Mouse (Mus musculus): Measurements from ENCODE around the gene Serinc3. TPM values are rescaled to one million over a fixed set of nuclear protein-coding genes. Genes with fewer than 3 reads are reported as not detected.
"Not testable (repeated sequence)": the region's sequence is repeated elsewhere in the genome, so short reads cannot be mapped to it uniquely, and the experiment has no call there.

Serinc3 gene
- 162 and 179 TPM in 2 replicates for polyA plus RNA-seq (2012; rRNA removed)

DNA sequence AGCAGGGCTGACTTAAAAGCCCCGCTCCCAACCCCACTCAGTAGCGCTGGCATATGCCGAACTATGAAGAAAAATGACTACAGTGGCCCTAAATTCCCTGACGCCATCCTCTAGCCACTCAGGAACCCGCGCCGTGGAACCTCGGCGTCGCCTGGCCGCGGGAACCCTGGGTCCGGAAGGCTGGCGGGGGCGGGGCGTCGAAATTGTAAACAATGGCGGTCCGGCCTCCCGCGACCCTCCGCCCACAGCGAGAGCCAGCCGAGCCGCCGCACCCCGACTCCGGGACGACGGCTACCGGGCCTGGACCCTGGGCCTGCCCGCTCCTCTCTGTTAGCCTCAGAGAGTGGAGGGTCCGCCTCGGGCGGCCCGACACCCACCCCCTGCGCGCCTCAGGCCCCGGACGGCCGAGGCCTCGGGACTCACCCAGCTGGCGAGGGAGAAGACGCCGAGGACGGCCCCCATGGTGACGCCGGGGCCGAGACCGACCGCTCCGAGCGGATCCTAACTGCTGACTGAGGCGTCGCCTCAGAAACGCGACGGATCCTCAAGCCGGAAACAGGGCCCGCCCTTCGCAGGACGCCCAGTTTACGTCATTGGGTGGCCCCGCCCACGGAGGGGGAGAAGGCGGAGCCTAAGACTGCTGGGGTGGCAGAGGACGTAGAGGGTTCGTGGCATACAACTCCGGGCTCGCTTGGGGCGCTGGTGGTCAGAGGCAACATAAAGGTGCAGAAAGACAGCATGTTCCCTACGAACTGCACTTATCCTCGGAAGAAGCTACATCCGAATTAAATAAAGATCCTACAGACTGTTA lies at the start of gene Serinc3:
Gene Serinc3 (minus strand): TSS at position 557 of the 811 bp plus-strand sequence.
- WGBS: under 1% methylated on average over 74 of the region's 74 CpGs
- TF ChIP-seq CTCF (IDR thresholded peaks at IDR 0.05; ENCODE audit: borderline replicate concordance, insufficient read depth, low read depth, low read length) (peak; percentile 64), POLR2A (IDR thresholded peaks at IDR 0.05; ENCODE audit: borderline replicate concordance, insufficient read depth, low read length) (peak; percentile 98)
- H3K4me1 ChIP-seq (ENCODE audit: control insufficient read depth, insufficient read depth, low read length): peaks cover 2% of the 10 kb centered on the region
- DNase-seq: peak; percentile 98 to 99
- H3K27me3 ChIP-seq (ENCODE audit: control insufficient read depth, insufficient read depth, low read length): no peaks in the 10 kb centered on the region
- H3K27ac ChIP-seq (ENCODE audit: insufficient read depth, low read length): peak within 1 kb of the TSS; percentile 93
- peak within 1 kb of the TSS; percentile 90 for H3K4me3 ChIP-seq (replicated peaks; ENCODE audit: insufficient read depth, low read depth, low read length)

DNA sequence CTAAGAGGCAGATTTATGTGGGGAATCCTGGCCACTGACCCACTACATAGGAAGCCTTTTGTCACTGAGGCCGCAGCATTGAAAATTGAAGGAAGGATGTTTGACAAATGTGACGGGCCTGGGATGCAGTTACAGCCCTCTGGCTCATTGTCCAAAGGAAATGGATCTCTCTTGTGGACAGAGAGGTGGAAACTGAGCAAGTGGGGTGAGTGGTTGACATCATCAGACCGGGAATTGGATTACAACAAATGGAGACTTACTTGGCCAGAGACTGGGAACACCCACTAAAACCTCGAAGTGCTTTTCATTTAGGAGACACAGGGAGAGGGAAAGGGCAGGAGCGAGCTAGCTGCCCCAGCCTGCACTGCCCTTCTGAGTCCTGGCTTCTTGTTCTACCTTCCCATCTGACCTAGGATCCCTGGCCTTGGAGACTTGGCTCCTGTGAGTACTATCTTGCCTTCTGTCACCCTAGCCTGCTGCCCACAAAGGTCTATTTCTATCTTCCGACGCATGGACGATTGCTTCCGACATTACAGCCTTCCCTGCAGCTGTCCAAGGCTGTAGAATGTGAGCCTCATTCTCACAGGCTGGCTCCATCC lies 48.9 kb upstream of the Serinc3 start:
- peak; percentile 43 to 59 for DNase-seq
- Histone ChIP-seq H3K27ac (ENCODE audit: insufficient read depth, low read length) (peak overlapping the region; percentile 85), H3K27me3 (ENCODE audit: control insufficient read depth, insufficient read depth, low read length) (no peaks in the 10 kb centered on the region), H3K4me3 (replicated peaks; ENCODE audit: insufficient read depth, low read depth, low read length) (no peak overlapping the region), H3K4me1 (ENCODE audit: control insufficient read depth, insufficient read depth, low read length) (peaks cover 33% of the 10 kb centered on the region)
- TF ChIP-seq POLR2A (IDR thresholded peaks at IDR 0.05; ENCODE audit: borderline replicate concordance, insufficient read depth, low read length) (no peak), CTCF (IDR thresholded peaks at IDR 0.05; ENCODE audit: borderline replicate concordance, insufficient read depth, low read depth, low read length) (no peak)
- 19% methylated on average over 9 of the region's 9 CpGs for WGBS

DNA sequence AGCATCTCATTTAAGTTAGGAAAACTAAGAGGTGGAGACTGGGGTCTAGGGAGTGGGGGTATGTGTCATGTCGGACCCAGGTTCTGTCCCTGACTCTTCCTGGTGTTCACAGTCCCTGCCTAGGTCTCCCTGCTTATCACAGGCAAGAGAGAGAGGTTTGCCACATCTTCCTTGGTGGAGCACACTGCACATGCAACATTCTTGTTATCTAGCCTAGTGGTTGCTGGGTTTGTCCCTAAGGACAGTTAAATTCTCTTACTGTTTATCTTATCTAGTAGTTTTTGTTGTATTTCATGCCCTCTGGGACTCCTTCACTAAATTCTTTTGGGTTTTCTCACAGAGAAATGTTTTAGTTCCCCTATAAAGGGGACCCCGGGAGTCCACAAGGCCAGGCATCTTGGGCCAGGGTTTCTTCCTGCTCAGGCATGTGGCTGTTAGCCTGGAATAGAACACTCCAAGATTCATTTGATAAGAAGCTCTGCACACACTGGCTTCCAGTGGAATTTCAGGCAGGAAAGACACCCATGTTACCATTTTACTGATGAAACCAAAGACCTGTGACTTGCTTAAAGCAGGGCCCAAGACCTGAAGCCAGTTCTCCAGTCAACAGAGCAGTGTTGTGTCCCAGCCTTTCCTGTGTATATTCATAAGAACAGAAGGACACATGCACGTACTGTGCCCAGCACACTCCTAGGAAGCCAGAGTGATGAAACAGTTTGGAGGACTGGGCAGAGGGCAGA lies 48.1 kb upstream of the Serinc3 start:
- H3K4me3 ChIP-seq (replicated peaks; ENCODE audit: insufficient read depth, low read depth, low read length): no peak overlapping the region
- peak overlapping the region; percentile 85 for H3K27ac ChIP-seq (ENCODE audit: insufficient read depth, low read length)
- 69% methylated on average over 3 of the region's 3 CpGs for WGBS
- DNase-seq: no peak
- TF ChIP-seq POLR2A (IDR thresholded peaks at IDR 0.05; ENCODE audit: borderline replicate concordance, insufficient read depth, low read length): no peak
- TF ChIP-seq CTCF (IDR thresholded peaks at IDR 0.05; ENCODE audit: borderline replicate concordance, insufficient read depth, low read depth, low read length): no peak
- peaks cover 32% of the 10 kb centered on the region for H3K4me1 ChIP-seq (ENCODE audit: control insufficient read depth, insufficient read depth, low read length)
- H3K27me3 ChIP-seq (ENCODE audit: control insufficient read depth, insufficient read depth, low read length): no peaks in the 10 kb centered on the region

DNA sequence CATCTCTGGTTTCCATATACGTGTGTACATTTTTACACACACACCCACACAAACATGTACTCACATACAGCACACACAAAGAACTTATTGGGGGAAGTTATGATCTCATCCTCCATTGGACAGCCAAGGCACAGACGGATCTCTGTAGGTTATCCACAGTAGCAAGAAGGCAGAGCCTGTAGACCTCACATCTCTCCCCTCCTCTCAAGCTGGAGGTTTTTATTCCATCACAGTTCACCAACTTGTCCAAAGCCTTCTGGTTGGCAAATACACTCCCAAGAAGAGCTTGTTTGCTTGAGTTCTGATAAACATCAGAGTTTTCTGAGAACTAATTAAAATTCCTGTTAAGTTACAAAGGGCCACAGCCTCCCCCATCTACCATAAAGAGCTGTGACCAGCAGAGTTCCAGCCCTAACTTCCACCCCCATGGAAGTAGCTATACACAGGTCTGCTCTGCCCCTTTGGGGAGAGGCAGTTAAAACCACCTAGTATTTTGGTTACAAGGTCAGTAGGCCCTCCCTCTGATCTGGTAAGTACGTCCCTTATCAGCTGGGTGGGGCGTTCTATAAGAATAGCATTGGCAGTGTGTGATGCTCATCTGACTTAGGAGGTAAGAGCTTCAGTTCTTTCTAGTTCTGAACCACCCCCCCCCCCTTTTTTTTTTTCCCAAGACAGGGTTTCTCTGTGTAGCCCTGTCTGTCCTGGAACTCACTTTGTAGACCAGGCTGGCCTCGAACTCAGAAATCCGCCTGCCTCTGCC lies 47.1 kb upstream of the Serinc3 start:
- H3K27me3 ChIP-seq (ENCODE audit: control insufficient read depth, insufficient read depth, low read length): no peaks in the 10 kb centered on the region
- H3K4me1 ChIP-seq (ENCODE audit: control insufficient read depth, insufficient read depth, low read length): peaks cover 35% of the 10 kb centered on the region
- no peak for DNase-seq
- WGBS: 89% methylated on average over 6 of the region's 6 CpGs
- no peak overlapping the region for H3K4me3 ChIP-seq (replicated peaks; ENCODE audit: insufficient read depth, low read depth, low read length)
- no peak overlapping the region for H3K27ac ChIP-seq (ENCODE audit: insufficient read depth, low read length)
- TF ChIP-seq POLR2A (IDR thresholded peaks at IDR 0.05; ENCODE audit: borderline replicate concordance, insufficient read depth, low read length) (no peak), CTCF (IDR thresholded peaks at IDR 0.05; ENCODE audit: borderline replicate concordance, insufficient read depth, low read depth, low read length) (no peak)

DNA sequence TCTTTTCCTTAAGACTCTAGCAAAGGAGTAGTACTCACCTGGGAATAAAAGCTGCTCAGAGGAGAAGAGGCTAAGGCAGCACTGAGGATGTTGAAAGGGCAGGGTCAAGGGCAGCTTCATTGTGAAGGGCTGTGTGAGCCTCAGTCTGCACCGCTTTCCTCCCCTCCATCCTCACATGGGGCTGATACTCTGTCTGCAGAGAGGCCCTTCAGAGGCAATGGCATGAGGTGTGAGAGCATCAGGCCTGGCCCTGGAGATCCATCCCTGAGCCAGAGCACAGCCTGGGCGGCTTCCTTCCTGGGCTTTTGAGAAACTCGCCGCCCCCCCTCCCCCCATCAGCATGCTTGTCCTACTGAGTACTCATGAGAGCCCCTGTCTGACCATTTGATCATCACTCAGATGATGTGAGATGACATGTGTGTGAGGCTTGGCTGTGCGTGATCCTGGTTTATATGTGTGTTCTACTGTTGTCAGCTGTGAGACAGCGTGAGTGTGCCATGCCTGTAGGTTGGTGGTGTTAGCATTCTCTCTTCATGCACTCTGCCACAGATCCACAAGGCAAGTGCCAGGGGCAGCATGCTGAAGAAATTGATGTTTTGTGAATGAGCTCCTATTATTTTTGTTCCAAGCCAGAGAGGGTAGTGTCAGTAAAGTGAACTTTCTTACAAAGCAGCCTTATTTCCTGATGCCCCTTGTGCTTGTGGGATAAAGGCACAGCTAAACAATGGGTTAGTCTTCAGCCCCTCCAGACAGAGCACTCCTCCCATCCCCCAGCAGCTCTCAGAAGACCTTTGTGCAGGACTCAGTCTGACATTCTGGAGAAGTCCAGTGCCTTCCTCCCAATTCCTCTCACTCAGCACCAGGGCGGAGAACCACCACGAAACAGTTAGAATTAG lies 45.7 kb upstream of the Serinc3 start:
- TF ChIP-seq POLR2A (IDR thresholded peaks at IDR 0.05; ENCODE audit: borderline replicate concordance, insufficient read depth, low read length) (no peak), CTCF (IDR thresholded peaks at IDR 0.05; ENCODE audit: borderline replicate concordance, insufficient read depth, low read depth, low read length) (no peak)
- H3K4me3 ChIP-seq (replicated peaks; ENCODE audit: insufficient read depth, low read depth, low read length): no peak overlapping the region
- 0 out of 2 replicates have a peak overlapping the region, but pooled peaks have one; percentile 19 for H3K27ac ChIP-seq (ENCODE audit: insufficient read depth, low read length)
- no peaks in the 10 kb centered on the region for H3K27me3 ChIP-seq (ENCODE audit: control insufficient read depth, insufficient read depth, low read length)
- WGBS: 64% methylated on average over 8 of the region's 8 CpGs
- no peak for DNase-seq
- H3K4me1 ChIP-seq (ENCODE audit: control insufficient read depth, insufficient read depth, low read length): peaks cover 46% of the 10 kb centered on the region

DNA sequence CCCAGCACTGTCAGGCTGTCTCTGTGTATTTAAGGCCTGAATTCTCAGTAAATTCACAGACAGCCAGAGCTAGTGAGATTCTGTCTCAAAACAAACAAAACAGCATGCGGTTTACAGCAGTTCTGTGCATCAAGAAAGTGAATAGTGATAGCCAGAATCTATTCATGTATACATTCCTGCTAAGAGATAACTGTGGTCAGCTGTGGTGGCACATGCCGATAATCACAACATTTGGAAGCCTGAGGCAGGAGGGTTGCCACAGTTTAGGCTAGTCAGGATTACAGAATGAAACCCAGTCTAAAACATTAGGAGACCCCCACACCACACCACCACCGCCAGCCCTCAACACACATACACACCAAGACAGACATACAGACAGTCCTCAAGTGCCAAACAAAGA lies 44.8 kb upstream of the Serinc3 start:
- TF ChIP-seq POLR2A (IDR thresholded peaks at IDR 0.05; ENCODE audit: borderline replicate concordance, insufficient read depth, low read length) (no peak), CTCF (IDR thresholded peaks at IDR 0.05; ENCODE audit: borderline replicate concordance, insufficient read depth, low read depth, low read length) (no peak)
- WGBS: 90% methylated on average over 3 of the region's 3 CpGs
- no peak overlapping the region; the same call in 1 of the 2 replicates for H3K27ac ChIP-seq (ENCODE audit: insufficient read depth, low read length)
- no peak overlapping the region for H3K4me3 ChIP-seq (replicated peaks; ENCODE audit: insufficient read depth, low read depth, low read length)
- no peaks in the 10 kb centered on the region for H3K27me3 ChIP-seq (ENCODE audit: control insufficient read depth, insufficient read depth, low read length)
- no peak for DNase-seq
- peaks cover 52% of the 10 kb centered on the region for H3K4me1 ChIP-seq (ENCODE audit: control insufficient read depth, insufficient read depth, low read length)

DNA sequence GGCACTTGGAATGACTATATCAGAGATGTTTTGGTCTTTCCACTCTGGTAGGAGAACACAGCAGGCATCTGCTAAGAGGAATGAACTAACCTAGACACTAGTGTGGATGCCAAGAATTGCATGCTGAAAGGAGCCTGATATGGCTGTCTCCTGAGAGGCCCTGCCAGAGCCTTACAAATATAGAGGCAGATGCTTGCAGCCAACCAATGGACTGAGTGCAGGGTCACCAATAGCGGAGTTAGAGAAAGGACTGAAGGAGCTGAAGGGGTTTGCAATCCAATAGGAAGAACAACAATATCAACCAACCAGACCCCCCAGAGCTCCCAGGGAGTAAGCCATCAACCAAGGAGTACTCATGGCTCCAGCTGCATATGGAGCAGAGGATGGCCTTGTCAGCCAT lies 43.4 kb upstream of the Serinc3 start:
- H3K4me1 ChIP-seq (ENCODE audit: control insufficient read depth, insufficient read depth, low read length): peaks cover 43% of the 10 kb centered on the region
- H3K27me3 ChIP-seq (ENCODE audit: control insufficient read depth, insufficient read depth, low read length); DNase-seq; H3K27ac ChIP-seq (ENCODE audit: insufficient read depth, low read length); H3K4me3 ChIP-seq (replicated peaks; ENCODE audit: insufficient read depth, low read depth, low read length): not testable (repeated sequence)
- WGBS: 87% methylated on average over 1 of the region's 1 CpGs

Data from cerebellum, adult 2 months (tissue).